Mouse (Mus musculus) heart, postnatal 14 days (tissue): ENCODE data around the gene Pqbp1. TPM values are rescaled to one million over a fixed set of nuclear protein-coding genes. Genes with fewer than 3 reads are reported as not detected.
A peak's percentile ranks its signal among the peaks of the same experiment; 100 is the strongest.

Source experiments
- DNase-seq, 2 experiments: peaks; one replicate each; pipeline ENCODE4 v3.0.0; 2021 to 2022
- intact Hi-C: fragments of 180-260 bp; cut with DNase I; formaldehyde crosslinking; loops from one replicate; pipeline ENCODE4 v1.15.1; 2025
- total RNA-seq, 2 experiments: library from RNA; stranded (reverse); gene quantifications; 2 replicates each; pipeline ENCODE4 v1.2.3; 2021

The Pqbp1 gene
- total RNA-seq, 2 experiments from 2014 or later = 22.5 to 26.4 TPM

GRCm38 (mm10) chrX:7883841-7884567, 15.1 kb downstream of the Pqbp1 start, which contains the start of gene Slc35a2:
TSS of gene Slc35a2 (plus strand) at chrX:7884028.
- intact Hi-C loops = no loop called here
- peak; percentile 81 to 88 for DNase-seq

- intact Hi-C loops = loop anchor here (5.0 kb wide), 1 partner anchor 38 kb away; the partner anchor contains the start of gene Otud5
- DNase-seq = peak; percentile 36 to 61
Observed at GRCm38 (mm10) chrX:7879819-7880218, 19.2 kb downstream of the Pqbp1 start.

GRCm38 (mm10) chrX:7878495-7878894, 20.6 kb downstream of the Pqbp1 start:
- DNase-seq = peak in 1 of 2 experiments; percentile 2
- intact Hi-C loops = loop anchor here (5.0 kb wide), 1 partner anchor 36 kb away; the partner anchor contains the start of gene Otud5

- intact Hi-C loops = loop anchor here (5.0 kb wide), 1 partner anchor 36 kb away; the partner anchor contains the start of gene Otud5
- DNase-seq = peak; percentile 68 to 77
Observed at GRCm38 (mm10) chrX:7878007-7878419, 21.1 kb downstream of the Pqbp1 start, which contains the start of gene Pim2. TSS of gene Pim2 (plus strand) at chrX:7878262.

GRCm38 (mm10) chrX:7869826-7870225, 29.2 kb downstream of the Pqbp1 start:
- no peak for DNase-seq
- intact Hi-C loops = no loop called here

- DNase-seq = no peak
- intact Hi-C loops = no loop called here
Observed at GRCm38 (mm10) chrX:7868506-7868905, 30.6 kb downstream of the Pqbp1 start.

- intact Hi-C loops = no loop called here
- DNase-seq = no peak
Observed at GRCm38 (mm10) chrX:7867141-7867540, 31.9 kb downstream of the Pqbp1 start.

- DNase-seq = no peak
- intact Hi-C loops = no loop called here
Observed at GRCm38 (mm10) chrX:7865786-7866185, 33.3 kb downstream of the Pqbp1 start.

- intact Hi-C loops = no loop called here
- DNase-seq = no peak
Observed at GRCm38 (mm10) chrX:7865343-7865742, 33.7 kb downstream of the Pqbp1 start.

GRCm38 (mm10) chrX:7864551-7864950, 34.5 kb downstream of the Pqbp1 start:
- intact Hi-C loops = no loop called here

GRCm38 (mm10) chrX:7863181-7863580, 35.9 kb downstream of the Pqbp1 start:
- intact Hi-C loops = no loop called here
- no peak for DNase-seq

More at GRCm38 (mm10) chrX:7864551-7864950, 34.5 kb downstream of the Pqbp1 start:
- DNase-seq = no peak

- no peak for DNase-seq
- intact Hi-C loops = no loop called here
Observed at GRCm38 (mm10) chrX:7859191-7859753, 39.8 kb downstream of the Pqbp1 start.

- intact Hi-C loops = no loop called here
- peak; percentile 37 to 53 for DNase-seq
Observed at GRCm38 (mm10) chrX:7854578-7854977, 44.5 kb downstream of the Pqbp1 start.

- intact Hi-C loops = no loop called here
- DNase-seq = no peak
Observed at GRCm38 (mm10) chrX:7847845-7848244, 51.2 kb downstream of the Pqbp1 start.

Other genes with a start within 250 kb of the Pqbp1 start
- gene Prickle3, start 242.0 kb downstream of the Pqbp1 start, total RNA-seq = 10 to 100 TPM; 19.4 to 21.4 TPM
- 10 to 100 TPM; 43.8 to 58.0 TPM for gene Plp2, start 227.9 kb downstream of the Pqbp1 start, total RNA-seq
- gene Magix, start 218.0 kb downstream of the Pqbp1 start, total RNA-seq = 10 to 100 TPM; 18.4 to 21.2 TPM
- gene Gpkow, start 202.1 kb downstream of the Pqbp1 start, total RNA-seq = 10 to 100 TPM; 21.4 to 21.5 TPM
- gene Wdr45, start 184.9 kb downstream of the Pqbp1 start, total RNA-seq = 10 to 100 TPM; 28.8 to 38.3 TPM
- not detected for gene Gm45208, start 177.0 kb downstream of the Pqbp1 start, total RNA-seq
- gene Praf2, start 170.8 kb downstream of the Pqbp1 start, total RNA-seq = 1 to 10 TPM; 7.0 to 8.0 TPM
- gene Ccdc120, start 148.4 kb downstream of the Pqbp1 start, total RNA-seq = 1 to 10 TPM in 1 of 2 experiments, under 1 TPM in 1; 0.74 to 1.2 TPM
- gene Tfe3, start 136.7 kb downstream of the Pqbp1 start, total RNA-seq = 10 to 100 TPM; 14.8 to 19.9 TPM
- 10 to 100 TPM; 26.1 to 31.7 TPM for gene Gripap1, start 109.5 kb downstream of the Pqbp1 start, total RNA-seq
- under 1 TPM; 0.39 to 0.45 TPM for gene Kcnd1, start 77.0 kb downstream of the Pqbp1 start, total RNA-seq
- gene Otud5, start 57.9 kb downstream of the Pqbp1 start, total RNA-seq = 10 to 100 TPM; 33.5 to 33.8 TPM
- 1 to 10 TPM; 2.5 to 3.5 TPM for gene Pim2, start 21.0 kb downstream of the Pqbp1 start, total RNA-seq
- 10 to 100 TPM; 14.1 to 14.7 TPM for gene Slc35a2, start 15.2 kb downstream of the Pqbp1 start, total RNA-seq
- 10 to 100 TPM; 30.8 to 42.9 TPM for gene Timm17b, start 88 bp upstream of the Pqbp1 start, total RNA-seq
- not detected for gene Gm10491, start 8.6 kb upstream of the Pqbp1 start, total RNA-seq
- not detected for gene Gm10490, start 10.3 kb upstream of the Pqbp1 start, total RNA-seq
- gene Pcsk1n, start 20.6 kb upstream of the Pqbp1 start, total RNA-seq = not detected
- not detected for gene Eras, start 29.3 kb upstream of the Pqbp1 start, total RNA-seq
- gene Hdac6, start 48.6 kb upstream of the Pqbp1 start, total RNA-seq = 10 to 100 TPM; 13.0 to 14.7 TPM
- not detected for gene Gata1, start 78.8 kb upstream of the Pqbp1 start, total RNA-seq
- gene Glod5, start 119.2 kb upstream of the Pqbp1 start, total RNA-seq = not detected
- 1 to 10 TPM; 6.0 to 6.7 TPM for gene Suv39h1, start 175.5 kb upstream of the Pqbp1 start, total RNA-seq
- gene Was, start 191.2 kb upstream of the Pqbp1 start, total RNA-seq = 1 to 10 TPM; 2.7 to 4.0 TPM
- 10 to 100 TPM; 67.7 to 71.3 TPM for gene Wdr13, start 233.6 kb upstream of the Pqbp1 start, total RNA-seq
- gene Rbm3, start 246.6 kb upstream of the Pqbp1 start, total RNA-seq = 100 to 1,000 TPM; 158 to 181 TPM